Mouse (Mus musculus) heart, adult 2 months (tissue): ENCODE measurements around the gene Ppp4r3a. TPM values are rescaled to one million over a fixed set of nuclear protein-coding genes. Genes with fewer than 3 reads are reported as not detected.

Experiments
- DNase-seq, 2 experiments: peaks; one replicate each; pipeline ENCODE4 v3.0.0; 2021
- H3K27ac ChIP-seq: fragments of 200-600 bp; 2 replicates; pipeline ENCODE4 v1.8.1; 2022
- H3K27me3 ChIP-seq: fragments of 200-500 bp; 2 replicates; pipeline ENCODE4 v1.6.1; 2012; ENCODE audit warnings: mild to moderate bottlenecking, low read length, inconsistent platforms, mixed read lengths; ENCODE audit not compliant: control insufficient read depth, insufficient read depth
- H3K36me3 ChIP-seq: fragments of 200-500 bp; 2 replicates; pipeline ENCODE4 v1.6.1; 2012; ENCODE audit warnings: low read length, inconsistent platforms; ENCODE audit not compliant: control insufficient read depth, insufficient read depth
- H3K4me1 ChIP-seq: fragments of 200-500 bp; 2 replicates; pipeline ENCODE4 v1.6.1; 2011; ENCODE audit warnings: low read length; ENCODE audit not compliant: control insufficient read depth, insufficient read depth
- H3K4me3 ChIP-seq: fragments of 200-600 bp; 2 replicates; pipeline ENCODE4 v1.8.1; 2022
- H3K79me2 ChIP-seq: fragments of 200-500 bp; replicated peaks from 2 replicates; pipeline ENCODE4 v1.6.1; 2012; ENCODE audit warnings: mild to moderate bottlenecking, inconsistent platforms, low read length, moderate library complexity, mixed read lengths; ENCODE audit not compliant: control insufficient read depth, insufficient read depth
- H3K9ac ChIP-seq: fragments of 200-500 bp; 2 replicates; pipeline ENCODE4 v1.6.1; 2012; ENCODE audit warnings: low read depth, mild to moderate bottlenecking, control low read depth, inconsistent platforms, low read length, mixed read lengths
- CTCF ChIP-seq: fragments of 200-600 bp; IDR thresholded peaks from 2 replicates; pipeline ENCODE4 v1.8.1; 2022; ENCODE audit warnings: antibody characterized with exemption, mild to moderate bottlenecking, moderate library complexity
- EP300 ChIP-seq: fragments of 200-500 bp; IDR thresholded peaks from 2 replicates; pipeline ENCODE4 v1.6.1; 2011; ENCODE audit warnings: low read depth, low read length, control low read depth; ENCODE audit not compliant: insufficient read depth
- POLR2A ChIP-seq: fragments of 200-500 bp; IDR thresholded peaks from 2 replicates; pipeline ENCODE4 v1.6.1; 2011; ENCODE audit warnings: mild to moderate bottlenecking, low read depth, low read length, control low read depth; ENCODE audit not compliant: insufficient read depth
- WGBS: fragments of 180-500 bp; shearing (Covaris S2); methylation state at CpG from one replicate; pipeline ENCODE4 v1.1.7; 2018; 5-methylcytosine and 5-hydroxymethylcytosine counted together
- intact Hi-C: fragments of 180-260 bp; cut with DNase I; formaldehyde crosslinking; loops from one replicate; pipeline ENCODE4 v1.15.1; 2025
- polyA plus RNA-seq: library from polyadenylated mRNA; depleted of rRNA; stranded (reverse); fragments of >200 nt; gene quantifications from 2 replicates; pipeline ENCODE4 v1.2.3, GENCODE M21; 2012
- total RNA-seq, 2 experiments: library from RNA; stranded (reverse); gene quantifications; 2 replicates each; pipeline ENCODE4 v1.2.3; 2021

Ppp4r3a gene
- total and polyA plus RNA-seq, 3 experiments = 6.7 to 23.7 (median 22.7) TPM

- H3K79me2 ChIP-seq = no peaks in the 10 kb centered on the region
- peaks cover 16% of the 10 kb centered on the region for H3K4me1 ChIP-seq
- H3K4me3 ChIP-seq = no peak overlapping the region
- H3K27ac ChIP-seq = no peak overlapping the region
- no peaks in the 10 kb centered on the region for H3K36me3 ChIP-seq
- TF ChIP-seq EP300 = no peak
- no peak for TF ChIP-seq CTCF
- TF ChIP-seq POLR2A = no peak
- intact Hi-C loops = no loop called here
- WGBS = 95% methylated on average over 8 of the region's 8 CpGs
- no peak overlapping the region for H3K9ac ChIP-seq
- no peak for DNase-seq
- no peaks in the 10 kb centered on the region; the same call in 1 of the 2 replicates for H3K27me3 ChIP-seq
Observed at GRCm38 (mm10) chr12:101022353-101022752, 61.1 kb downstream of the Ppp4r3a start.

GRCm38 (mm10) chr12:101021484-101022226 is 61.8 kb downstream of the Ppp4r3a start:
- H3K79me2 ChIP-seq = no peaks in the 10 kb centered on the region
- H3K27me3 ChIP-seq = no peaks in the 10 kb centered on the region; the same call in 1 of the 2 replicates
- WGBS = 85% methylated on average over 9 of the region's 9 CpGs
- H3K4me3 ChIP-seq = no peak overlapping the region
- H3K27ac ChIP-seq = no peak overlapping the region
- TF ChIP-seq POLR2A = no peak
- no peak for TF ChIP-seq CTCF
- TF ChIP-seq EP300 = no peak
- peaks cover 20% of the 10 kb centered on the region for H3K4me1 ChIP-seq
- H3K9ac ChIP-seq = no peak overlapping the region
- intact Hi-C loops = no loop called here
- no peak for DNase-seq
- no peaks in the 10 kb centered on the region for H3K36me3 ChIP-seq

- Histone ChIP-seq H3K27me3 (no peaks in the 10 kb centered on the region; the same call in 1 of the 2 replicates), H3K9ac (no peak overlapping the region), H3K79me2 (no peaks in the 10 kb centered on the region), H3K36me3 (no peaks in the 10 kb centered on the region), H3K4me1 (peaks cover 25% of the 10 kb centered on the region), H3K4me3 (no peak overlapping the region), H3K27ac (no peak overlapping the region)
- TF ChIP-seq POLR2A = no peak
- no peak for TF ChIP-seq EP300
- TF ChIP-seq CTCF = no peak
- intact Hi-C loops = no loop called here
- DNase-seq = peak in 1 of 2 experiments; percentile 11
- WGBS = 80% methylated on average over 15 of the region's 15 CpGs
Observed at GRCm38 (mm10) chr12:101020210-101021015, 63.1 kb downstream of the Ppp4r3a start.

- WGBS = 91% methylated on average over 7 of the region's 7 CpGs
- peaks cover 26% of the 10 kb centered on the region for H3K4me1 ChIP-seq
- H3K4me3 ChIP-seq = no peak overlapping the region
- no peaks in the 10 kb centered on the region for H3K79me2 ChIP-seq
- H3K9ac ChIP-seq = no peak overlapping the region
- H3K27me3 ChIP-seq = no peaks in the 10 kb centered on the region
- DNase-seq = peak in 1 of 2 experiments; percentile 19
- TF ChIP-seq POLR2A (no peak), CTCF (no peak), EP300 (no peak)
- H3K27ac ChIP-seq = no peak overlapping the region
- H3K36me3 ChIP-seq = no peaks in the 10 kb centered on the region
- intact Hi-C loops = loop anchor here (10.0 kb wide), 1 partner anchor 245 kb away; the partner anchor contains the start of gene Dglucy
Observed at GRCm38 (mm10) chr12:101019443-101019842, 64.1 kb downstream of the Ppp4r3a start.

GRCm38 (mm10) chr12:101019031-101019430 is 64.5 kb downstream of the Ppp4r3a start:
- no peak overlapping the region for H3K9ac ChIP-seq
- no peak for DNase-seq
- H3K36me3 ChIP-seq = no peaks in the 10 kb centered on the region
- H3K27me3 ChIP-seq = no peaks in the 10 kb centered on the region
- WGBS = 86% methylated on average over 5 of the region's 5 CpGs
- TF ChIP-seq POLR2A (no peak), CTCF (no peak), EP300 (no peak)
- H3K79me2 ChIP-seq = no peaks in the 10 kb centered on the region
- intact Hi-C loops = loop anchor here (10.0 kb wide), 1 partner anchor 244 kb away; the partner anchor contains the start of gene Dglucy
- no peak overlapping the region for H3K4me3 ChIP-seq
- peaks cover 27% of the 10 kb centered on the region for H3K4me1 ChIP-seq
- H3K27ac ChIP-seq = peak overlapping the region; percentile 55

GRCm38 (mm10) chr12:101017971-101018371 is 65.5 kb downstream of the Ppp4r3a start:
- Histone ChIP-seq H3K27ac (peak overlapping the region; percentile 55), H3K27me3 (no peaks in the 10 kb centered on the region), H3K4me3 (no peak overlapping the region; the same call in 1 of the 2 replicates), H3K9ac (peak overlapping the region; percentile 11; the same call in 1 of the 2 replicates), H3K4me1 (peaks cover 28% of the 10 kb centered on the region), H3K36me3 (no peaks in the 10 kb centered on the region), H3K79me2 (no peaks in the 10 kb centered on the region)
- peak; percentile 55 to 81 for DNase-seq
- TF ChIP-seq CTCF (peak; percentile 55), POLR2A (0 out of 2 replicates have a peak, but pooled peaks have one; percentile 45), EP300 (peak; percentile 74)
- 19% methylated on average over 6 of the region's 6 CpGs for WGBS
- intact Hi-C loops = loop anchor here (10.0 kb wide), 1 partner anchor 243 kb away; the partner anchor contains the start of gene Dglucy
